Mouse (Mus musculus) heart, embryonic 15.5 days (tissue): Measurements from ENCODE around the gene Safb. TPM values are rescaled to one million over a fixed set of nuclear protein-coding genes. Genes with fewer than 3 reads are reported as not detected.
"Not testable (repeated sequence)": the region's sequence is repeated elsewhere in the genome, so short reads cannot be mapped to it uniquely, and the experiment has no call there.

Experiments
- ATAC-seq: fragments of 200-750 bp; cut with Nextera tagmentation; replicated peaks from 2 replicates; pipeline ENCODE4 v1.8.0; 2017; ENCODE audit warnings: low read depth, moderate TSS enrichment; ENCODE audit not compliant: insufficient number of reproducible peaks, insufficient read depth, low FRiP score
- H3K27ac ChIP-seq: fragments of 300-500 bp; sonication (generic); 2 replicates; pipeline ENCODE4 v1.5.1; 2015; ENCODE audit warnings: mild to moderate bottlenecking, inconsistent platforms
- H3K27me3 ChIP-seq: fragments of 300-500 bp; sonication (generic); 2 replicates; pipeline ENCODE4 v1.6.1; 2015; ENCODE audit warnings: inconsistent platforms
- H3K36me3 ChIP-seq: fragments of 300-500 bp; sonication (generic); 2 replicates; pipeline ENCODE4 v1.6.1; 2015; ENCODE audit warnings: mild to moderate bottlenecking, inconsistent platforms
- H3K4me1 ChIP-seq: fragments of 300-500 bp; sonication (generic); replicated peaks from 2 replicates; pipeline ENCODE4 v1.6.1; 2015; ENCODE audit warnings: inconsistent platforms
- H3K4me2 ChIP-seq: fragments of 300-500 bp; sonication (generic); 2 replicates; pipeline ENCODE4 v1.6.1; 2015; ENCODE audit warnings: inconsistent platforms, mild to moderate bottlenecking, moderate library complexity
- H3K4me3 ChIP-seq: fragments of 300-500 bp; sonication (generic); 2 replicates; pipeline ENCODE4 v1.5.1; 2015; ENCODE audit warnings: mild to moderate bottlenecking, inconsistent platforms
- H3K9ac ChIP-seq: fragments of 300-500 bp; sonication (generic); 2 replicates; pipeline ENCODE4 v1.6.1; 2015; ENCODE audit warnings: mild to moderate bottlenecking, inconsistent platforms
- H3K9me3 ChIP-seq: fragments of 300-500 bp; sonication (generic); replicated peaks from 2 replicates; pipeline ENCODE4 v1.6.1; 2016; ENCODE audit warnings: inconsistent platforms
- WGBS: fragments of 180-500 bp; shearing (Covaris S2); methylation state at CpG from one replicate; pipeline ENCODE4 v1.1.7; 2015; ENCODE audit warnings: mixed read lengths; 5-methylcytosine and 5-hydroxymethylcytosine counted together
- polyA plus RNA-seq: library from polyadenylated mRNA; unstranded; fragments of >200 nt; fragmentation: Nextera tagmentation; extraction: Ambion mirVana; gene quantifications from 2 replicates; pipeline ENCODE4 v1.2.1, GENCODE M21; 2015

The Safb gene
- polyA plus RNA-seq, 1 experiment from 2014 or later: 71.2 TPM

- peak within 1 kb of the TSS; percentile 98 for H3K4me3 ChIP-seq
- WGBS: 9% methylated on average over 26 of the region's 26 CpGs
- H3K4me1 ChIP-seq: peaks cover 22% of the 10 kb centered on the region
- H3K27ac ChIP-seq: peak within 1 kb of the TSS; percentile 57
- no peaks in the 10 kb centered on the region for H3K9me3 ChIP-seq
- peaks cover 3% of the 10 kb centered on the region; the same call in 1 of the 2 replicates for H3K27me3 ChIP-seq
- 0 out of 2 replicates have a peak, but pooled peaks have one; percentile 5 for ATAC-seq
- peak within 1 kb of the TSS; percentile 25 for H3K9ac ChIP-seq
- peaks cover 2% of the 10 kb centered on the region; the same call in 1 of the 2 replicates for H3K36me3 ChIP-seq
- H3K4me2 ChIP-seq: peak within 1 kb of the TSS; percentile 96
Observed at GRCm38 (mm10) chr17:56627530-56628277, 43.1 kb downstream of the Safb start, which contains the start of gene Catsperd. Catsperd (plus strand) TSS chr17:56628143.

GRCm38 (mm10) chr17:56629800-56630781 lies 45.5 kb downstream of the Safb start:
- not testable (repeated sequence) for H3K4me3 ChIP-seq, H3K27me3 ChIP-seq, H3K36me3 ChIP-seq, H3K27ac ChIP-seq, H3K4me2 ChIP-seq, ATAC-seq, H3K9ac ChIP-seq, H3K9me3 ChIP-seq
- H3K4me1 ChIP-seq: peaks cover 19% of the 10 kb centered on the region
- WGBS: 82% methylated on average over 27 of the region's 27 CpGs

GRCm38 (mm10) chr17:56631807-56632206 lies 47.2 kb downstream of the Safb start:
- Histone ChIP-seq H3K4me3 (no peak overlapping the region), H3K27me3 (peaks cover 3% of the 10 kb centered on the region; the same call in 1 of the 2 replicates), H3K27ac (no peak overlapping the region), H3K4me1 (peaks cover 7% of the 10 kb centered on the region), H3K9me3 (no peaks in the 10 kb centered on the region), H3K36me3 (no peaks in the 10 kb centered on the region), H3K4me2 (no peak overlapping the region), H3K9ac (no peak overlapping the region)
- ATAC-seq: no peak
- WGBS: 57% methylated on average over 4 of the region's 4 CpGs

- H3K9ac ChIP-seq: no peak overlapping the region
- no peak overlapping the region for H3K4me2 ChIP-seq
- 75% methylated on average over 6 of the region's 6 CpGs for WGBS
- H3K4me3 ChIP-seq: no peak overlapping the region
- H3K27me3 ChIP-seq: no peaks in the 10 kb centered on the region
- H3K27ac ChIP-seq: no peak overlapping the region
- no peaks in the 10 kb centered on the region for H3K9me3 ChIP-seq
- H3K4me1 ChIP-seq: no peaks in the 10 kb centered on the region
- no peak for ATAC-seq
- no peaks in the 10 kb centered on the region for H3K36me3 ChIP-seq
Observed at GRCm38 (mm10) chr17:56634023-56634422, 49.4 kb downstream of the Safb start.

- WGBS: 81% methylated on average over 4 of the region's 4 CpGs
- H3K9me3 ChIP-seq: no peaks in the 10 kb centered on the region
- H3K4me1 ChIP-seq: peaks cover 2% of the 10 kb centered on the region; the same call in 1 of the 2 replicates
- no peak overlapping the region for H3K4me2 ChIP-seq
- no peaks in the 10 kb centered on the region for H3K36me3 ChIP-seq
- H3K9ac ChIP-seq: no peak overlapping the region
- H3K4me3 ChIP-seq: no peak overlapping the region
- 0 out of 2 replicates have a peak, but pooled peaks cover 5% of the 10 kb centered on the region for H3K27me3 ChIP-seq
- no peak overlapping the region for H3K27ac ChIP-seq
- no peak for ATAC-seq
Observed at GRCm38 (mm10) chr17:56643237-56643636, 58.6 kb downstream of the Safb start.

- H3K9ac ChIP-seq: no peak overlapping the region
- no peak overlapping the region for H3K4me2 ChIP-seq
- ATAC-seq: no peak
- no peak overlapping the region for H3K27ac ChIP-seq
- no peaks in the 10 kb centered on the region for H3K9me3 ChIP-seq
- H3K4me3 ChIP-seq: no peak overlapping the region
- whole genome bisulfite sequencing: 46% methylated on average over 13 of the region's 13 CpGs
- peaks cover 2% of the 10 kb centered on the region; the same call in 1 of the 2 replicates for H3K4me1 ChIP-seq
- no peaks in the 10 kb centered on the region for H3K27me3 ChIP-seq
- no peaks in the 10 kb centered on the region for H3K36me3 ChIP-seq
Observed at GRCm38 (mm10) chr17:56647546-56647945, 62.9 kb downstream of the Safb start.

GRCm38 (mm10) chr17:56651801-56652200 lies 67.2 kb downstream of the Safb start:
- H3K4me1 ChIP-seq: peaks cover 2% of the 10 kb centered on the region; the same call in 1 of the 2 replicates
- H3K27ac ChIP-seq: no peak overlapping the region
- H3K9ac ChIP-seq: no peak overlapping the region
- no peaks in the 10 kb centered on the region for H3K36me3 ChIP-seq
- no peak overlapping the region for H3K4me3 ChIP-seq
- H3K4me2 ChIP-seq: no peak overlapping the region
- no peaks in the 10 kb centered on the region for H3K9me3 ChIP-seq
- ATAC-seq: no peak
- no peaks in the 10 kb centered on the region for H3K27me3 ChIP-seq
- 25% methylated on average over 10 of the region's 10 CpGs for WGBS

- Histone ChIP-seq H3K4me2 (no peak overlapping the region), H3K27me3 (no peaks in the 10 kb centered on the region), H3K36me3 (no peaks in the 10 kb centered on the region), H3K9ac (no peak overlapping the region), H3K4me1 (no peaks in the 10 kb centered on the region), H3K9me3 (no peaks in the 10 kb centered on the region), H3K27ac (no peak overlapping the region), H3K4me3 (no peak overlapping the region)
- ATAC-seq: no peak
- WGBS: 62% methylated on average over 2 of the region's 2 CpGs
Observed at GRCm38 (mm10) chr17:56654771-56655170, 70.1 kb downstream of the Safb start.

- no peak for ATAC-seq
- Histone ChIP-seq H3K27ac (no peak overlapping the region), H3K27me3 (no peaks in the 10 kb centered on the region), H3K4me3 (no peak overlapping the region), H3K9ac (no peak overlapping the region), H3K4me1 (no peaks in the 10 kb centered on the region), H3K36me3 (no peaks in the 10 kb centered on the region), H3K4me2 (no peak overlapping the region), H3K9me3 (no peaks in the 10 kb centered on the region)
- WGBS: 68% methylated on average over 3 of the region's 3 CpGs
Observed at GRCm38 (mm10) chr17:56655311-56655710, 70.7 kb downstream of the Safb start.
